Mouse (Mus musculus) spleen, postnatal 36 days (tissue): Measurements from ENCODE around the gene Slc39a9.
A peak's percentile ranks its signal among the peaks of the same experiment; 100 is the strongest.

Source experiments
- DNase-seq, 2 experiments: peaks; one replicate each; pipeline ENCODE4 v3.0.0; 2022; ENCODE audit warnings: low spot score in 2 of 2, mixed read lengths in 1 of 2

Gene Slc39a9

GRCm38 (mm10) chr12:80643693-80644505 is at the start of gene Slc39a9, which contains the start of gene Erh:
Gene Slc39a9 (plus strand): TSS chr12:80643883.
Gene Erh (minus strand): TSS chr12:80644341.
- DNase-seq: peak; percentile 92 to 94

GRCm38 (mm10) chr12:80594141-80594540 is 49.5 kb upstream of the Slc39a9 start:
- DNase-seq: peak in 1 of 2 experiments; percentile 21

- no peak for DNase-seq
Observed at GRCm38 (mm10) chr12:80594781-80595180, 48.9 kb upstream of the Slc39a9 start.

GRCm38 (mm10) chr12:80595566-80595965 is 48.1 kb upstream of the Slc39a9 start:
- DNase-seq: no peak

- DNase-seq: no peak
Observed at GRCm38 (mm10) chr12:80595968-80596367, 47.7 kb upstream of the Slc39a9 start.

GRCm38 (mm10) chr12:80598236-80598635 is 45.4 kb upstream of the Slc39a9 start:
- no peak for DNase-seq

- DNase-seq: no peak
Observed at GRCm38 (mm10) chr12:80598756-80599155, 44.9 kb upstream of the Slc39a9 start.

GRCm38 (mm10) chr12:80601597-80602269 is 42.0 kb upstream of the Slc39a9 start:
- no peak for DNase-seq

- no peak for DNase-seq
Observed at GRCm38 (mm10) chr12:80602432-80602831, 41.3 kb upstream of the Slc39a9 start.

GRCm38 (mm10) chr12:80603566-80603965 is 40.1 kb upstream of the Slc39a9 start:
- no peak for DNase-seq

- DNase-seq: no peak
Observed at GRCm38 (mm10) chr12:80604218-80604617, 39.5 kb upstream of the Slc39a9 start.

- no peak for DNase-seq
Observed at GRCm38 (mm10) chr12:80608576-80608975, 35.1 kb upstream of the Slc39a9 start.

- no peak for DNase-seq
Observed at GRCm38 (mm10) chr12:80609928-80610327, 33.8 kb upstream of the Slc39a9 start.

GRCm38 (mm10) chr12:80612113-80612791 is 31.4 kb upstream of the Slc39a9 start:
- DNase-seq: no peak

GRCm38 (mm10) chr12:80615371-80616257 is 28.1 kb upstream of the Slc39a9 start:
- DNase-seq: no peak

- DNase-seq: no peak
Observed at GRCm38 (mm10) chr12:80620501-80620900, 23.2 kb upstream of the Slc39a9 start.

GRCm38 (mm10) chr12:80631790-80632189 is 11.9 kb upstream of the Slc39a9 start:
- DNase-seq: no peak

- DNase-seq: peak; percentile 30 to 62
Observed at GRCm38 (mm10) chr12:80642725-80643692, 674 bp upstream of the Slc39a9 start.

GRCm38 (mm10) chr12:80644506-80644868 is 804 bp downstream of the Slc39a9 start:
- DNase-seq: no peak

GRCm38 (mm10) chr12:80646377-80646776 is 2.7 kb downstream of the Slc39a9 start:
- DNase-seq: no peak
